Mouse (Mus musculus): ENCODE results near the gene Rps6. TPM values are rescaled to one million over a fixed set of nuclear protein-coding genes. Genes with fewer than 3 reads are reported as not detected.
"Not testable (repeated sequence)": the region's sequence is repeated elsewhere in the genome, so short reads cannot be mapped to it uniquely, and the experiment has no call there.

Rps6 gene
- total RNA-seq, 1 experiment from 2014 or later: 795 TPM

DNA sequence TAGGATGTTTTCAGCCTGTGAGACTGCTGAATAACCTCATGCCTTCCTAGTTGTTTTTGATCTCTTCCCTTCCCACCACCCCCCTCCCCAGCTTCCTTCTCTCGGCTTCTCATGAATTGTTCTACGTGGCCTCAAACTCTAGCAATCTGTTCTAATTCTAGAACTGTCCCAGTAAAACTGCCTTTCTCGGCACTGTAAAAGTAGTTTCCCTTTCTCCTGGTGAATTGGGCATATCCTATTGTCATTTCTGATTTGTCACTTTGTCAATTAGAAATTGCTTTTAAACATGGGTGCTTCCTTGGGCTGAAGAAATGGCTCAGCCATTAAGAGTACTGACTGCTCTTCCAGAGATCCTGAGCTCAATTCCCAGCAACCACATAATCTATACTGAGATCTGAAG is 5.2 kb downstream of the Rps6 start:
- DNase-seq: no peak

DNA sequence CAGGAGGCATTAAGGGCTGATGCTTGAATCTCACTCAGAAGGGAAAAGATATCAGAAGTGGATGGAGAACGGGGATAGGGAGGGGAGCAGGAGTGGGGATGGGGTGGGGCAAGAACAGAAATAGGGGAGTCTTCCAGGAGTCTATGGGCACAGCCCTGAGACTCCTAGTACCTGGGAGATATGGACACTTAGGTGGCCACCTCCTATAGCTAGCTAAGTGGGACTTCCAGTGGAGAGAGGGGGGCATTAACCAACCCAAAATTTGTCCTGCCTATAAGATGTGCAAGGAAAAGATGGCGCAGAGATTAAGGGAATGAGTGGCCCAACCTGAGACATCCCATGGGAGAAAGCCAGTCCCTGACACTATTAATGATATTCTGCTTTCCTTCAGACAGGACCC is 5.9 kb downstream of the Rps6 start:
- DNase-seq: no peak

DNA sequence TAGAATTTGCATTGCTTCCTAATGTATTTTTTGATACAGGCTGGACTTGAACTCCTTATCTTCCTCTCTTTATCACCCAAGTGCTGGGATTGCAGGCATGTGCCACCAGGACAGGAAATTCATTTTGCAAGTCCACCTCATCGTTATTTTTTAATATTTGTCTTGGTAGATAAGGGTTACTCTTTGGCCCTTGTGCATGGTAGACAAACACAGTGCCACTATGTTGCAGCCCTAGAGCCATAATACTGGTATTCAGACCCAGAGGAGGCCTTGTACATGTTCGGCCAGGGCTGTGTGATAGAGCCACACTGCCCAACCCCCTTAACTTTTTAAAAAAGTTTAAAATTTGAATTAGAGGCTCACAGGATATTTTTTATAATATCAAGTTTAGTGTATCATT is 10.0 kb downstream of the Rps6 start:
- DNase-seq: no peak

DNA sequence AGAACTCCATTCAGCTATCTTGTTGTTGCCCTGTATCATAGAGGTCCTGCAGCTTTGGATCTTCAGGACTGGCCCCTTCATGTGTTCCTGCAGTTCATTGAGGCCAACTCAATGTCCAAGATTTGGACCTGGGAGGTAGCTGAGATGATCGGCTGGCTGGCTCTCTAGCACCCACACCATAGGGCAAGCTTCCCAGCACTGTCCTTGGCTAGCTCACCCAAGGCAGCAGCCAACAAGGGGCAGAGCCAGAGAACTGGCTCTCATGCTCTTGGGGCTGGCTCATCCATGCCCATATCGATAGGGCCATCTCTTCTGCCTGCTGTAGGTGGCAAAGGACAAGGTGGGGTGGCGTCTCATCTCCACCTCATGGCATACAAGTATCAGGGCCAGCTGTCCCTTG is 11.8 kb downstream of the Rps6 start:
- DNase-seq: peak; percentile 17

DNA sequence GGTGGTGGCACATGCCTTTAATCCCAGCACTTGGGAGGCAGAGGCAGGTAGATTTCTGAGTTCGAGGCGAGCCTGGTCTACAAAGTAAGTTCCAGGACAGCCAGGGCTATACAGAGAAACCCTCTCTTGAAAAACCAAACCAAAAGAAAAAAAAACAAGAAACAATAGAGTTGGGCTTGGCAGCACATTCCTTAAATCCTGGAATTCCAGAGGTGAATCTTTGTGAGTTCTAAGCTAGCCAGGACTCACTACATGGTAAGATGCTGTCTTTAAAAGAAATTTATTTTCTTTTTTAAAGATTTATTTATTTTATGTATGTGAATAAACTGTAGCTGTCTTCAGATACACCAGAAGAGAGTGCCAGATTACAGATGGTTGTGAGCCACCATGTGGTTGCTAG is 16.1 kb downstream of the Rps6 start:
- DNase-seq: not testable (repeated sequence)

DNA sequence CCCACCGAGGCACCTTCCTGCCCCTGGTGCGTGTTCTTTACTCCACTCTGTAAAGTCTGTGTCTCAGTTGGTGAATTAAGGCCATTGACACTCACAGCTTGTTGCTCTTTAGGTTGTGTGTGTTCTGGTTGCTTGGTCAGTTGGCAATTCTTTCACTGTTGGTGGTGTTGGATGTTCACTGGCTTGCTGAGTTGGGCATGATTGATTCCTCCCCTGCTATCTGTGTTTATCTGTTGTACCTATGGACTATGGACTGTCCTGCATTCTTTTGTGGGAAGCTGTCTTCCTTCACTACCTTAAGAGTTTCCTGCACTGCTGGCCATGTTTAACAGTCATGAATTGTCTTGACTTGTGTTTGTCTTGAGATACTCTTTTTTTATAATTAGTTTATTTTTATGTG is 25.3 kb downstream of the Rps6 start:
- DNase-seq: no peak

DNA sequence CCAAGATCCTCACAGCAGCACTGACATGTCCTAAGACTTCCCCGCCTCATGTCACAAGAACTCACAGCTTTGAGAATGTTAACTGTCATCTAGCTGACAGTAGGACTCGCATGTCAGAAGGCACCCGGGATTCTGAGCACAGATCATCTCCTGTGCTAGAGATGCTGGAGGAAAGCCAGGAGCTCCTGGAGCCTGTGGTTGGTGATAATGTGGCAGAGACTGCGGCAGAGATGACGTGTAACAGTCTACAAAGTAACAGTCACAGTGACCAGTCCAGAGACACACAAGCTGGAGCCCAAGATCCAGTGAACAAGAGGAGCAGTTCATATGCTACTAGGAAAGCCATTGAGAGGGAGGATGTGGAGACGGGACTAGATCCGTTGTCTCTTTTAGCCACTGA is 32.1 kb downstream of the Rps6 start:
- DNase-seq: no peak

DNA sequence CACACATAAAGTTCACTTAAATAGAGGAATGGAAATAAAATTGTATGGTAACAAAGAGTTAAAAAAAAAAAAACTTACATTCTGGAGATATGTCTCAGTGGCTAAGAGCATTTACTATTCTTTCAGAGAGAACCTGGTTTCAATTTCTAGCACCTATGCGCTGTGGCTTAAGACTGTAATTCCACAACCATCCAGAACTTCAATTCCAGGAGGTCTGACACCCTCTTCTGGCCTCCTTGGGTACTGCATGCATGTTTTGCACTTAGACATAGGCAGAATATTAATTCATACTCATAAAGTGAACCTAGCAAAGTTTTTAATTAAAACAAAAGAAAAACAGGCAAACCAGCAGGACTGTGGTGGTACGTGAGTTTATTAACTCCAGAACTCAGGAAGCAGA is 34.0 kb downstream of the Rps6 start:
- DNase-seq: peak; percentile 54

DNA sequence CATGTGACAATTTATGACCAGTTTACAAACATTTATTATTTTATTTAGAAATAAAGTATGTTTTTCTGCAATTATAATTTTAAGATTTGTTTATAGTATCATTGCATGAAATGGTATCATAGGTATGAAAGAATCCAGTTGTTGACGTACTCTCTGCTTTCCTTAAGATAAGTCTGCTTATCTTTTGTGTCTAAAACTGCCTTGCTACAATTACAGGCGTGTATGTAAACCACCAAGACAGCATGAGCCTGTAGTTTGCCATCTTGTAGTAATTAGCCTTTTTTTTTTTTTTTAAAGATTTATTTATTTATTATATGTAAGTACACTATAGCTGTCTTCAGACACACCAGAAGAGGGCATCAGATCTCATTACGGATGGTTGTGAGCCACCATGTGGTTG is 42.4 kb downstream of the Rps6 start:
- DNase-seq: no peak

DNA sequence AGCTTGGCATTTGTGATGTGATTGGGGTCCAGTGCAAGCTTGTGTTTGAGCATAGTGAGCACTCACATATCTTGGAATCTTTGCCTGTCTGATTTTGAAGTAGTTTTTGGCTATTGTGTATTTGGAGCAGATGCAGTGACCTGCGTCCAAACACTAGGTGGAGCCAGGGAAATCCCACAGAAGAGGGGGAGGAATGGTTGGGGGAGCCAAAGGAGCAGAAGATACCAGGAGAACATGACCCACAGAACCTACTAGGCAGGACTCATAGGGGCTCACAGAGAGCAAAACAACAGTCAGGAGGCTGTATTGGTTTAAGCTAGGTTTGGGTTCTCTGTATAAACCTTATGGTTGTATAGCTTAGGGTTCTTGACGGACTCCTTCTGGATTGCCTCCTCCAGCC is 46.6 kb downstream of the Rps6 start:
- DNase-seq: no peak

Other genes starting within 250 kb of the Rps6 start
- 9.4 and 12.0 TPM in 2 replicates for gene Haus6, start 245.4 kb downstream of the Rps6 start, total RNA-seq (2021)
- 318 and 341 TPM in 2 replicates for gene Plin2, start 187.4 kb downstream of the Rps6 start, total RNA-seq (2021)
- 48.2 and 53.0 TPM in 2 replicates for gene Dennd4c, start 108.9 kb downstream of the Rps6 start, total RNA-seq (2021)
- 17.2 and 21.0 TPM in 2 replicates for gene Acer2, start 17.0 kb upstream of the Rps6 start, total RNA-seq (2021)